Mouse (Mus musculus) right cerebral cortex, adult 18-20 months (tissue): ENCODE results near the gene Mkrn2.

Source experiments
- DNase-seq: peaks from one replicate; pipeline ENCODE4 v3.0.0; 2022; ENCODE audit warnings: mixed read lengths

Mkrn2 gene

DNA sequence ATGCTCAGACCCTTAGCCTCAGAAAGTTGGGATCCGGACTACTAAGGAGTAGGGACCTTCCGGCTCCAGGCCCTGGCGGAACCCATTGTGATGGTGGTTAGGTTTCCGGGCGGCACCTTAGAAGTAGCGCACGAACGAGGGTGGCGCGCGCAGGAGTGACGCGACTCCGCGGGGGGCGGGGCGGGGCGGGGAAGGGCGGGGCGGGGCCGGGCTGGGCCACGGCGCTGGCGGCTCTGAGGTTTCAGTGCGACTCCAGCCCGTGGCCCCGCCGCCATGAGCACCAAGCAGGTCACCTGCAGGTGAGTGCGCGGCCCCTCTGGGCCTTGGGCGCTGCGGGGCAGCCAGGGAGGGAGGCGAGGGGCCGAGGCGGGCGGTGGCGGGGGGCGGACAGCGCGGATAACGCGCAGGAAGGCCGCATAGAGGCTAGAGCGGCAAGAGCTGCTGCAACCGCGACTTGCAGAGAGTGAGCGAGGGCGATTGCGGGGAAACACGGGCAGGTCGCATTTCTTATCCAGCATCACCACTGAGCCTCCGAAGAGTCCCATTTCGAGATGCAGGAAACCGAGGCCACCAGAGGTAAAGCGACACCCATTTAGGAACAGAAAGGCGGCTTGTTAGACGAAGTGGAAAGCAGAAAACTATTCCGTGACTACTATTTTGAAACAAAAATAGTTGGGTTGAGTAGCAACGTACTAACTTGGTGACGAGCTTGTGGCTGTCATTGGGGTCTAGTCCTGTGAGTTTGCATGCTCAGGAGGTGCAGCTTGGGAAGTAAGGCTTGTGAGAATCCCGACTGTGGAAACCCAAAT, at the start of gene Mkrn2:
TSS of gene Mkrn2 (plus strand) at position 188 of the 809 bp plus-strand sequence.
- peak; percentile 79 for DNase-seq

DNA sequence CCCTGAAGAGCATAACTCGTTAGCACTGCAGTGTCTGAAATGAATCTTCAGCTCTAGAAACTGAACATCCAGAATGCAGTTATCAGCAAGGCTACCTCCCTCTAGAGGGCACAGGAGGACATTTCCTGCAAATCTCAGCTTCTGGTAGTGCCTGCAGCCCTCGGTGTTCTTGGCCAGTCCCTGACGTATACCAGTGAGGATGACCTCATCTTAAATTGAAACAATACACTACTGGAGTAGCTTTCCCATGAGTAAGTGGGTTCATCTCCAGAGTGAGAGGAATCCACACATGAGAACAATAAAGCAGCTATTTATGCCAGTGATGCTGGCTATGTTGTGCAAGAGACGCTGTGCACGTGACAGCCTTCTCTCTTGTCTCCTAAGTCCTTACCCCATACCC, 46.2 kb upstream of the Mkrn2 start:
- DNase-seq: no peak

DNA sequence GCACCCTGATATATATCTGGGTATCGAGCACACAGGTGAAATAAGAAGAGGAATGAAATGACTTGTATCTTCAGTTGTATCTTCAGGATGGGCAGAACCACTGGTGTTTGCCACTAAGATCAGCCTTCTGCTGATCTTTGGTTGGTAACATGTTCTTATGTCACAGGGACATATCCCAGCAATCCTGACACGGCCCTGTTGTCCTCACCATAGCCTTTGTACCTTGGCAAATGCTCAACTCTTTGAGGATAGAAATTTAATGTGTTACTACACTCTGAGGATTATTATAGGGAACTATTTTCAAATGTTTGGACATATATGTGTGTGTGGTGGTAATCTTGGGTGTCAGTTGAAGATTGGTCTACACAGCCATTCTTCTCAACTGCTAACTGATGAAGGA, 43.5 kb upstream of the Mkrn2 start:
- no peak for DNase-seq

- no peak for DNase-seq
These were observed 41.8 kb upstream of the Mkrn2 start for GRCm38 (mm10) chr6:115559651-115560632.

DNA sequence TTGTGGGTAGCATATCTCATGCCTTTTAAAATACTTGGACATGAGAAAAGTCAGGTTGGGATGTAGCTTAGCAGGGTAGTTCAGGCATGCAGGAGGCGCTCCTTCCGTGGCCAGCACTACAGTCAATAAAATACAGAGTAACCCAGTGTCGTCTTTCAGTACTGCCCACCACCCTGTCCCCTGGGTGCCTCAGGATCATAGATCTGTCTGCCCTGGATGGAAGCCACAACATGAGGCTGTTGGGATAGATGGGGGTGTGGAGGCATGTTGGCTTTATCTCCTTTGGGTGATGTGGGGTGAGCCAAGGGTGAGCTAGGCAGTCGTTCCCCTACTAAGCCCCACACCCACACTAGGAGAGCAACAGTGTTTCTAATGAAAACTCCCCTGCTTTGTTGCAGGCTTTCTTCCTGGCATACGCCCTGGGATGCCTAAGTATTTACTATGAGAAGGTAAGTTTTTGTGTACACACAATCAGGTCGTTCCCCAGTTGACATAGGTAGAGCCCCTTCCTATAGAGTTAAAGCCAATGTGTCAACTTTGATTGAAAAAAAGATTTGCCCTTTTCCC, 36.1 kb upstream of the Mkrn2 start:
- DNase-seq: no peak

DNA sequence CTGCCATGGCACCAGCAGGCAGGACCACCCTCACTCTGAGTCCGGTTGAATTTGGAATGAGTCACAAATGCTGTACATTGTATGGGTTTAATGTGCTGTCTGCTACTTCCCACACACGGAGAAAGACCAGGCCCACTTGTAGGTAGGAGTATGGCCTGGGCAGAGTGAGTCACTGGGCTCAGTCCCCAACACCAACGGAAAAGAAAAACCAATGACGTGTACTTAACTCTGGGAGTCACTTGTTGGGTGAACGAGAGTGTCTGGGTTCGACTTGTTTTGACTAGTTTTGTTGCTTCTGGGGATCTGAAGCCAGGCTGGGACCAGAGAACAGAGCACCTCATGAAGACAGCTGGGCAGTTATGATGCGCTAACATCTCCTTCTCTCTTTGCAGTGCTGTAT, 27.5 kb upstream of the Mkrn2 start:
- DNase-seq: no peak

GRCm38 (mm10) chr6:115577407-115577806, 24.3 kb upstream of the Mkrn2 start:
- no peak for DNase-seq

DNA sequence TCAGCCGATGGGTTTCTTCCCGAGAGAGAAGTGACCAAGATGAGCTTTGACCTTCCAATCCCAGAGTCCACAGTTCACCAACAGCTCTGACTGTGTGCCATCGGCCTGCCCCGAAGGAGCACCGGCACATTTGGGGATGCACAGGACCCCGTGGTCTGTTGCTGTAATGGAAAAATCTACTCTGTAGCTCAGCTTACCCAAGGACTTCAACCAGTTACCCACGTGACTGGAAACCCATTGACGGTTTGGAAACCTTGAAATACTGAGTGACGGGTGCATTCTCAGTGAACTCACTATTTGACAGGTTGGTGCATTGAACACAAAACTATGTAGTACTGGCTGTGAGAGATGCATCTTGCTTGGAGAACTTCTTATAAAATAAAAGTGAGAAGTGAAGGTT, 23.8 kb upstream of the Mkrn2 start:
- DNase-seq: no peak

DNA sequence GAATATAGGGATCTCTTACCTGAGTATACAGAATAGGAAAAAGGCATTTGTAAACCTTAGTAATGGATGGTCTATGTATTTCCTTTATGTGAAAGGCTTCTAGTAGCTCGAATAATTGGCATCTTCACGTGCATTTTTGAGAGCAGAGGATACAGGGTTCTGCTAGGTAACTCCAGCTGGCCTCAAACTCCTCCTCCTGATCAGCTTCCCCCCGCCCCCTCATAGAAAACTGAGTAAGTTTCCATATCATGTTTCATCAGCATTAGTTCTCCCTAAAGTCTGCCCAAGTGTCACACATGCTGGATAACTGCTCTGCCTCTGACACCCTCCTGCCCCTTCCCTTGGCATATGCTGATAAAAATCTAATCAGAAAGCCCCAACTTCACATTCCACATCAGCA, 20.9 kb upstream of the Mkrn2 start:
- no peak for DNase-seq

DNA sequence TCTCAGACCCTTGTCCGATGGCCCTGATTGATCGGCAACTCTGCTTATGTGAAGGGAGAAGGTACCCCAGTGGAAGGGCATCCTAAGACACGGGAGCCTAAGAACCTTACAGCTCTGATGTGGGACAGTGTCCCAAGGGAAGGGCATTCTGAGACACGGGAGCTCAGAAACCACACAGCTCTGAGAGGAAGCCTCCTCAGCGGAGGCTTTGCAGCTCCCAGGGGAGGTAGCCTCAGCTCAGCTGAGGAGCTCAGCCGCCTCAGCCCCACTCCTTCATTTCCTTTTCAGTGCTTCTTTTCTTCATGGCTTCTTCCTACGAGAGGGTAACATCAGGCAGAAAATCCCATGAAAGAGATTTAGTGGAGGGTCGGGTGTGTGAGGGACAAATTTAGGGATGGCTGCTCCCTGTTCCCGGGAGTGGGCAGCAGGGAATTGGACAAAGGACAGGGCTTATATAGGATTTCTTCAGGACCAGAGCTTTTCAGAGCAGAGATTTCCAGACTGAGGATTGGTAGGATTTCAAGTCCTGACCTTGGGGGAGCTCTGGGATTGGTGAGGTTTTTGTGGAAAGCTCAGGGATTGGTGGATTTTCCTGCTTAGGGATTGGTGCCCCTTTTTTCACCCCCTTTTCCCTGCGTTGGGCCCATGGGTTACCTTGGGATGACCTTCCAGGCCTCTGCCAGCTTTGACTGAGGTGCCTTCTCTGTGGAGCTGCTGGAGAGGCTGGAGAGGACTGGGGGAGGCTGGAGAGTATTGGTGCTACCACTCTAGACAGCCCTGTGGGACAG, 19.2 kb upstream of the Mkrn2 start:
- no peak for DNase-seq

DNA sequence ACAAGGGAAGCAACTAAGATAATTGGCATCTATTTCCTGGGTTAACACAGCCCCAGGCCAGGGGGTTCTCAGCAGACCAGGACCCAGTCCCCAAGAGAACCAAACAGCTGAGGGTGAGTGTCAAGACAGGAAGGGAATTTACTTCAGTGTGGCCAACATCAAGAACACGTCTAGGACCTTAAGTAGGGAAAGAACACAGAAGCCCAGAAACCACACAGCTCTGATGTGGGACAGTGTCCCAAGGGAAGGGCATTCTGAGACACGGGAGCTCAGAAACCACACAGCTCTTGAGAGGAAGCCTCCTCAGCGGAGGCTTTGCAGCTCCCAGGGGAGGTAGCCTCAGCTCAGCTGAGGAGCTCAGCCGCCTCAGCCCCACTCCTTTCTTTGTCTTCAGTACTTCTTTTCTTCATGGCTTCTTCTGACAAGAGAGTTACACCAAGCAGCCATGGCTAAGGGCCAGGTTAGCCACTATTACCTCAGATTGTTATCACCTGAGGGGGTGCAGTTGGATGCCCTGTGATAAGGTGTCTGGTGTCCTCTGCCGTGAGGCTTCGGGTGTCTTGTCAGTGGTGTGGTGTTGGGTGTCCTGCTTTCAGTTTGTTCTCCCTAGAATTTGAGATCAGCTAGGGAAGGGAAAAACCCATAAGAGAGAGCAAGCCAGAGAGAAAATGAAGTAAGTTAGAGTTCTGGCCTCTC, 18.1 kb upstream of the Mkrn2 start:
- DNase-seq: no peak

DNA sequence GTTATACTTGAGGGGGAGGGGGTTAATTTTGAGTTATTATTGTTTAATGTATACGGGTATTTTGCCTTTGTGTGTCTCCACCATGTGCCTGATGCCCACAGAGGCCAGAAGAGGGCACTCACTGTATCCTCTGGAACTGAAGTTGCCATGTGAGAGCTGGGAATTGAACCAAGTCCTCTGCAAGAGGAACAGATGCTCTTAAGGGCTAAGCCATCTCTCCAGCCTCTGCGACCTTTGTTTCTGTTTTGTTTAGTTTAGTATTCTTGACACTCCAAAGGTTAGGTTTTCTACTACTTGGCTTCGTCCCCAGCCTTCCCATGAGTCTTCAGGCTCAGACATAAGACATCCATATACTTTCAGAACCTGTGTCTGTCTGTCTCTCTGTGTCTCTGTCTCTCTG, 17.5 kb upstream of the Mkrn2 start:
- DNase-seq: no peak

DNA sequence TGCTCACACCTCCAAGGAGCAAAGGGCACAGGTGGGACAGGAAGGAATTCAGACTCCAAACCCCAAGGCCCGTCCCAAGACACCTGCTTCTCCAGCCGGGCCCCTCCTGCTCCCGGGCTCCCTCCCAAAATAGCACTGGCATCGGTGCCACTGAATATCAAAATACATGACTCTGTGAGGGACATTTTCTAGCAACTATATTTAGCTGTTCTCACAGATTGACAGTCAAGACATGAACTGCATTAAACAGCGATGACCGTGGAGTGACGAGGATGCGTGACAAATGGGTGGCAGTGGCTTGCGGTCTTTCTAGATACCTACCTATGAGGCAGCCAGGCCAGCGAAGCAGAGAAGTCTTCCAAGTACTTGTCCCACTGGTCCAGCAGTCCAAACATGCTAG, 15.4 kb upstream of the Mkrn2 start:
- no peak for DNase-seq

GRCm38 (mm10) chr6:115591692-115592359, 9.9 kb upstream of the Mkrn2 start:
- DNase-seq: no peak

GRCm38 (mm10) chr6:115592458-115592857, 9.2 kb upstream of the Mkrn2 start, which contains the start of gene Mkrn2os:
Mkrn2os (minus strand) TSS chr6:115592576.
- DNase-seq: no peak

GRCm38 (mm10) chr6:115593252-115593651, 8.4 kb upstream of the Mkrn2 start:
- DNase-seq: no peak

GRCm38 (mm10) chr6:115594463-115594862, 7.2 kb upstream of the Mkrn2 start:
- no peak for DNase-seq

GRCm38 (mm10) chr6:115595667-115596066, 6.0 kb upstream of the Mkrn2 start:
- no peak for DNase-seq

- DNase-seq: no peak
These were observed 384 bp upstream of the Mkrn2 start for GRCm38 (mm10) chr6:115601322-115601714.

DNA sequence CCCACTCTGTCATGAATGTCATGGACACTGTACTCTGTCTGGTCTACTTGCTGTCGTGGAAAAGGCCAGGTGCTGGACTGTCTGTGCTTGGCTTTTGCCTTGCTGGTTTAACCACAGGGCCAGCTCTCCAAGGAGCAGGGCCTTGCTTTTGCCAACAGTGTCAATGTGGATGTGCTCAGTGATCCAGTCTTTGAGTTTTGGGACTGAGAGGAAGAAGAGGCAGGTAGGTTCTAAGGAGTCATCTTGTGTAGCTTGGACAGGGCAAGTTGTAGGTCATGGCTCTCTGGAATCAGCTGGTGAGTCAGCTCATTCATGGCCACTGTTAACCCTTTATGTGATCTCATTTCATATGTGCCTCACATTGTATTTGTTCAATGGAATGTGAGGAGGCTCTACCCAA, 4.8 kb downstream of the Mkrn2 start:
- no peak for DNase-seq

GRCm38 (mm10) chr6:115607429-115607828, 5.7 kb downstream of the Mkrn2 start:
- peak; percentile 68 for DNase-seq
